Mouse (Mus musculus): ENCODE measurements around the gene Pde4d. TPM values are rescaled to one million over a fixed set of nuclear protein-coding genes. Genes with fewer than 3 reads are reported as not detected.

Pde4d gene
- polyA plus RNA-seq, 1 experiment from 2014 or later = 13.0 TPM

- Histone ChIP-seq H3K27me3 (ENCODE audit: control insufficient read depth, insufficient read depth, low read length) (no peaks in the 10 kb centered on the region), H3K4me3 (ENCODE audit: low read depth, low read length) (no peak overlapping the region), H3K4me2 (replicated peaks; ENCODE audit: low read depth) (no peak overlapping the region), H3K36me3 (ENCODE audit: control insufficient read depth, insufficient read depth, low read length) (no peaks in the 10 kb centered on the region), H3K27ac (replicated peaks) (no peak overlapping the region), H3K9ac (ENCODE audit: low read length) (no peak overlapping the region), H3K4me1 (replicated peaks; ENCODE audit: control insufficient read depth, insufficient read depth) (no peaks in the 10 kb centered on the region), H3K9me3 (ENCODE audit: control insufficient read depth, low read length) (no peaks in the 10 kb centered on the region)
- WGBS = 58% methylated on average over 5 of the region's 5 CpGs
- TF ChIP-seq CTCF (IDR thresholded peaks at IDR 0.05; ENCODE audit: low read depth) (no peak), EP300 (optimal IDR thresholded peaks at IDR 0.05) (no peak)
- no peak for ATAC-seq (ENCODE audit: low FRiP score, low TSS enrichment)
- no peak for DNase-seq (ENCODE audit: low spot score)
Measured at GRCm38 (mm10) chr13:109534709-109535284, 1085.0 kb downstream of the Pde4d start.

DNA sequence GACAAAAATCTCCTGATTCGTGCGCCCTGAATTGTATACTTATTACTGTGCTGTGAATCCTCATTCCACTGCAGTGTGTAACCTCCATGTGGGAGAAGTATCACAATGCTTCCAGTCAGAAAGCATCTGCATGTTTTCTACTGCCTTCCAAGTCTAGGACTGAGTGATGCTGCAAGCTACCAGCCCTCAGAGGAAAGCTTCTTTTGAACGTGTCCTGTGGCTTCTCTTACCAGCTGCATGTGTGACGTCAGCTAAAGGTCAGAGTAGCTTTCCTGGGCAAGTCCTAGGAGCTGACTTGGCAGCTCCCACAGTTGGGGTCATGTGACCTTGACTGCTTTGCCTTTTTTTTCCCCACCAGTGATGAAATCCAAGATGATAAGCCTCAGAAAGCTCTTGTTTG is 1086.9 kb downstream of the Pde4d start:
- no peak overlapping the region for H3K4me3 ChIP-seq (ENCODE audit: low read depth, low read length)
- no peak for DNase-seq (ENCODE audit: low spot score)
- no peak for ATAC-seq (ENCODE audit: low FRiP score, low TSS enrichment)
- H3K36me3 ChIP-seq (ENCODE audit: control insufficient read depth, insufficient read depth, low read length) = no peaks in the 10 kb centered on the region
- H3K4me1 ChIP-seq (replicated peaks; ENCODE audit: control insufficient read depth, insufficient read depth) = no peaks in the 10 kb centered on the region
- no peaks in the 10 kb centered on the region for H3K27me3 ChIP-seq (ENCODE audit: control insufficient read depth, insufficient read depth, low read length)
- H3K9me3 ChIP-seq (ENCODE audit: control insufficient read depth, low read length) = no peaks in the 10 kb centered on the region
- H3K27ac ChIP-seq (replicated peaks) = no peak overlapping the region
- WGBS = 48% methylated on average over 4 of the region's 4 CpGs
- no peak for TF ChIP-seq EP300 (optimal IDR thresholded peaks at IDR 0.05)
- no peak for TF ChIP-seq CTCF (IDR thresholded peaks at IDR 0.05; ENCODE audit: low read depth)
- no peak overlapping the region for H3K9ac ChIP-seq (ENCODE audit: low read length)
- H3K4me2 ChIP-seq (replicated peaks; ENCODE audit: low read depth) = no peak overlapping the region

- TF ChIP-seq EP300 (optimal IDR thresholded peaks at IDR 0.05) = no peak
- TF ChIP-seq CTCF (IDR thresholded peaks at IDR 0.05; ENCODE audit: low read depth) = no peak
- 50% methylated on average over 3 of the region's 3 CpGs for WGBS
- no peaks in the 10 kb centered on the region for H3K36me3 ChIP-seq (ENCODE audit: control insufficient read depth, insufficient read depth, low read length)
- ATAC-seq (ENCODE audit: low FRiP score, low TSS enrichment) (no peak), DNase-seq (ENCODE audit: low spot score) (no peak)
- H3K9ac ChIP-seq (ENCODE audit: low read length) = no peak overlapping the region
- H3K9me3 ChIP-seq (ENCODE audit: control insufficient read depth, low read length) = no peaks in the 10 kb centered on the region
- no peak overlapping the region for H3K4me2 ChIP-seq (replicated peaks; ENCODE audit: low read depth)
- H3K4me3 ChIP-seq (ENCODE audit: low read depth, low read length) = no peak overlapping the region
- H3K27ac ChIP-seq (replicated peaks) = no peak overlapping the region
- no peaks in the 10 kb centered on the region for H3K4me1 ChIP-seq (replicated peaks; ENCODE audit: control insufficient read depth, insufficient read depth)
- H3K27me3 ChIP-seq (ENCODE audit: control insufficient read depth, insufficient read depth, low read length) = no peaks in the 10 kb centered on the region
Measured at GRCm38 (mm10) chr13:109539371-109539770, 1089.6 kb downstream of the Pde4d start.

DNA sequence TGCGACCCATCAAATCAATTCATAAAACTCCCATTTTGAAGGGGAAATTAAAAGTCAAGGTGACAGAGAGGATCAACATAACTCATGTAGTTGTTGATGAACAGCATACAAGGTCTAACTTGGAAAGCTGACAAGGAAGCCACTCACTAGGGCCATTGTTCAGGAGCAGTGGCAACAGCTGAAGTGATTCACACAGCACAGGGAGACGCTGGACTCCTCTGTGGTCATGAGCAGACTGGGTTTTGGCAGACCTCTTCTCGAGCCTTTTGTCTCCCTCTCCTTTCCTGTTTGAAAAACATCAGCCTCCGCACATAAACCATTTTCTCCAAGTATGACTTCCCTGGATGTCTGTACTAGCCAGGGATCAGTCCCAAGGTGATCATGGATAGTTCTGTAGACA is 1094.9 kb downstream of the Pde4d start:
- no peak overlapping the region for H3K4me2 ChIP-seq (replicated peaks; ENCODE audit: low read depth)
- H3K4me3 ChIP-seq (ENCODE audit: low read depth, low read length) = no peak overlapping the region
- DNase-seq (ENCODE audit: low spot score) (no peak), ATAC-seq (ENCODE audit: low FRiP score, low TSS enrichment) (no peak)
- WGBS = 62% methylated on average over 4 of the region's 4 CpGs
- no peak for TF ChIP-seq CTCF (IDR thresholded peaks at IDR 0.05; ENCODE audit: low read depth)
- TF ChIP-seq EP300 (optimal IDR thresholded peaks at IDR 0.05) = no peak
- H3K36me3 ChIP-seq (ENCODE audit: control insufficient read depth, insufficient read depth, low read length) = no peaks in the 10 kb centered on the region
- H3K9me3 ChIP-seq (ENCODE audit: control insufficient read depth, low read length) = no peaks in the 10 kb centered on the region
- no peaks in the 10 kb centered on the region for H3K4me1 ChIP-seq (replicated peaks; ENCODE audit: control insufficient read depth, insufficient read depth)
- no peak overlapping the region for H3K9ac ChIP-seq (ENCODE audit: low read length)
- no peaks in the 10 kb centered on the region for H3K27me3 ChIP-seq (ENCODE audit: control insufficient read depth, insufficient read depth, low read length)
- no peak overlapping the region for H3K27ac ChIP-seq (replicated peaks)

- Histone ChIP-seq H3K36me3 (ENCODE audit: control insufficient read depth, insufficient read depth, low read length) (no peaks in the 10 kb centered on the region), H3K4me1 (replicated peaks; ENCODE audit: control insufficient read depth, insufficient read depth) (no peaks in the 10 kb centered on the region), H3K9me3 (ENCODE audit: control insufficient read depth, low read length) (no peaks in the 10 kb centered on the region), H3K4me2 (replicated peaks; ENCODE audit: low read depth) (peak overlapping the region; percentile 21; the same call in 1 of the 2 replicates), H3K4me3 (ENCODE audit: low read depth, low read length) (no peak overlapping the region), H3K27me3 (ENCODE audit: control insufficient read depth, insufficient read depth, low read length) (no peaks in the 10 kb centered on the region), H3K9ac (ENCODE audit: low read length) (no peak overlapping the region), H3K27ac (replicated peaks) (no peak overlapping the region)
- DNase-seq (ENCODE audit: low spot score) (no peak), ATAC-seq (ENCODE audit: low FRiP score, low TSS enrichment) (no peak)
- TF ChIP-seq CTCF (IDR thresholded peaks at IDR 0.05; ENCODE audit: low read depth) (no peak), EP300 (optimal IDR thresholded peaks at IDR 0.05) (no peak)
- 45% methylated on average over 18 of the region's 18 CpGs for WGBS
Measured at GRCm38 (mm10) chr13:109546337-109546736, 1096.6 kb downstream of the Pde4d start.

- Histone ChIP-seq H3K27ac (replicated peaks) (no peak overlapping the region), H3K4me1 (replicated peaks; ENCODE audit: control insufficient read depth, insufficient read depth) (no peaks in the 10 kb centered on the region), H3K4me2 (replicated peaks; ENCODE audit: low read depth) (no peak overlapping the region), H3K4me3 (ENCODE audit: low read depth, low read length) (no peak overlapping the region), H3K27me3 (ENCODE audit: control insufficient read depth, insufficient read depth, low read length) (no peaks in the 10 kb centered on the region), H3K9ac (ENCODE audit: low read length) (no peak overlapping the region), H3K36me3 (ENCODE audit: control insufficient read depth, insufficient read depth, low read length) (no peaks in the 10 kb centered on the region), H3K9me3 (ENCODE audit: control insufficient read depth, low read length) (no peaks in the 10 kb centered on the region)
- 82% methylated on average over 10 of the region's 10 CpGs for WGBS
- TF ChIP-seq CTCF (IDR thresholded peaks at IDR 0.05; ENCODE audit: low read depth) (no peak), EP300 (optimal IDR thresholded peaks at IDR 0.05) (no peak)
- DNase-seq (ENCODE audit: low spot score) = no peak
- no peak for ATAC-seq (ENCODE audit: low FRiP score, low TSS enrichment)
Measured at GRCm38 (mm10) chr13:109547006-109547587, 1097.3 kb downstream of the Pde4d start.

All from stomach, postnatal 0 days (tissue).